Mouse (Mus musculus): Measurements from ENCODE around the gene Rhox2e.
"Not testable (repeated sequence)": the region's sequence is repeated elsewhere in the genome, so short reads cannot be mapped to it uniquely, and the experiment has no call there.

Rhox2e gene

GRCm38 (mm10) chrX:37530152-37530551 lies at the start of gene Rhox2e:
TSS of gene Rhox2e (plus strand) at chrX:37530452.
- not testable (repeated sequence) for DNase-seq (ENCODE audit: low spot score)

- DNase-seq (ENCODE audit: low spot score), result not testable (repeated sequence)
These were observed 16.2 kb upstream of the Rhox2e start, which contains the start of gene Rhox4d for GRCm38 (mm10) chrX:37514059-37514458. TSS of gene Rhox4d (plus strand) at chrX:37514359.

- DNase-seq (ENCODE audit: low spot score), result not testable (repeated sequence)
These were observed 11.5 kb downstream of the Rhox2e start, which contains the start of gene Rhox3e for GRCm38 (mm10) chrX:37541719-37542118. TSS of gene Rhox3e (plus strand) at chrX:37542019.

DNA sequence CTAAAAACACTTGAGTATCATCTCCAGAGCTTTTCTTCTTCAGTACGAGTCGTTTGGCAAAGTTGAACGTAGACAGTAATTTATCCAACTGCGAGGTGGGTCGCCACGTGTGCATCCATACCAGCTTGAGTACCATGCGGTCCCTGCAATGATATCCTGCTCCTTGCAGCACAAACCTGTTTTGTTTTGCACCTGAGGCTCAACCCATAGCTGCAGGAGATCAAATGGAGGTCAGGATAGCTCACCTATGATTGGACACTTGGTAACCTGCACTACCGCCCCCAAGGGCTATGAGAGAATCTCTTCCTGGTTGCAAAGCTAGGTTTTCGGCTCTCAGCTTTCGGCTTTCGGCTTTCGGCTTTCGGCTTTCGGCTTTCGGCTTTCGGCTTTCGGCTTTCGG lies 26.9 kb downstream of the Rhox2e start, which contains the start of gene Rhox4e:
Gene Rhox4e (plus strand): TSS at position 301 of the 400 bp plus-strand sequence.
- not testable (repeated sequence) for DNase-seq (ENCODE audit: low spot score)

GRCm38 (mm10) chrX:37571105-37571504 lies 40.9 kb downstream of the Rhox2e start, which contains the start of gene Rhox2f:
TSS of gene Rhox2f (plus strand) at chrX:37571405.
- not testable (repeated sequence) for DNase-seq (ENCODE audit: low spot score)

- DNase-seq (ENCODE audit: low spot score), result not testable (repeated sequence)
These were observed 42.4 kb downstream of the Rhox2e start for GRCm38 (mm10) chrX:37572638-37573037.

DNA sequence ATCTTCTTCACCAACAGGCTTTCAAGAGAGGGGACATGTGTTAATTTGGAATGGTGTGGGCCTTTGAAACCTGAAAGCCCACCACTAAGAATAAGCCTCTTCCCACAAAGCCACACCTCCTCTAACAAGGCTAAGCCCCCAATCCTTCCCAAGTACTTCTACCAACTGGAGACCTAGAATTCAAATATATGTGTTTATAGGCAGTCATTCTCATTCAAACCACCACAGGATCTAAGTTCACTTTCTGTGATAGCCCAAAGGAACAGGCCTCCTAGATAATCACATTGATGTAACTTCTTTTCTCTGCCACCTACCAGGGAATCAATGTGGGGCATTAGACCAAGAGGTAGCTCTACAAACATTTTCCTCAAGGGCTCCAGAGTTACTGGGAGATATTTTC lies 50.4 kb downstream of the Rhox2e start, which contains the start of gene Rhox3f:
Gene Rhox3f (plus strand): TSS at position 301 of the 400 bp plus-strand sequence.
- DNase-seq (ENCODE audit: low spot score), result not testable (repeated sequence)
